Mouse (Mus musculus): Measurements from ENCODE around the gene Gm10037.
"Not testable (repeated sequence)": the region's sequence is repeated elsewhere in the genome, so short reads cannot be mapped to it uniquely, and the experiment has no call there.

The Gm10037 gene

DNA sequence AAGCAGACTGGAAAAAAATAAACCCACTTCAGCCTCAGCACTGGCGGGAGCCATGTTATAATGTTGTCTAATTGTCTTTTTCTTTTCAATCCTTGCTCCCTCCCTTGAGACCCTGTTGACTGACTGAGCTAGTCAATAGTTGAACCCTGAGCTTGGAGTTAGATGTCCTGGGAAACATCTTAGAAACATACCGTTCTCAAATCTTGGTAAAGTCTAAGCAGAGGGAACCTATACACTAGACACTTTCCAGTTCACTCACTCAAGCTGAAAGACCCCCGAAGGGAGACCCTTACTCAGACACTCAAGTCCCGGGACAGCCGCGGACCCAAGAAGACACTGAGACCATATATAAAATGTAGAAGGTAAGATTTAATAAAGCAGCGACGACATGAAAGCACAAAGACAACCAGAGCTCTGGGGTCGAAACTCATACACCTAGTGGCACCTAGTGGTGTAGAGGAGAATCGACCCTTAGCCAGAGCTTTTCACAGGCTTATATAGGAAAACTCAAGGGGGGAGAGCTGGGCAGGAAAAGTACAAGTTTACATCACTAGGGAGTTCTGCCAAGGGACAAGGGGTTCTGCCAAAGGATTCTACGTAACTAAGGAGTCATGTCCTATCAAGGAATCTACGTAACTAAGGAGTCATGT, 45.3 kb downstream of the Gm10037 start:
- DNase-seq (ENCODE audit: low read depth, low spot score) = not testable (repeated sequence)

DNA sequence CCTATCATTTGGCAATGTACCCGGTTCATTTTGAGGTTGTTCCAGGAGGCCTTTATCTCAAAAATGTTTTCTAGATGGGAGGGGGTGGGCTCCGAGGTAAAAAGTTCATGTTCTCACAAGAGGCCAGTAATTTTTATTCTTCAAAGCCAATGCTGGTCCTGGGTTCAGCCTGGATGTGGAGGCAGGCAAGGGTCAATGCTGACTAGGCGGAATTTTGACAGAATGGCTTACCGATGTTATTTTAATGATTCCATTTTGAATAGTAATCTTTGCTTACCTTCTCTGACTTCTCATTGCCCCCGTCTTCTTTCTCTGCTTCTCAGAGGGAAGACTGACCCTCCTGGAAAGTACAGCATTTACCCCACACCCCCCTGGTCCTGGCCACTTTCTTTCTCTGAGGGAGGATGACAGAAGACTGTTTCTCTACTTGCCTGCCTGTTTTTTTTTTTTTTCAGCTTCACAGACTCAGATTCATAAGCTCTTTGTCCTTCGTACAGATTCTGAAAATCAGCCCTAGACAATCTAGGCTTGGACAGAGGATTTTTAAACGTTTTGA, 45.9 kb downstream of the Gm10037 start:
- DNase-seq (ENCODE audit: low read depth, low spot score) = no peak

DNA sequence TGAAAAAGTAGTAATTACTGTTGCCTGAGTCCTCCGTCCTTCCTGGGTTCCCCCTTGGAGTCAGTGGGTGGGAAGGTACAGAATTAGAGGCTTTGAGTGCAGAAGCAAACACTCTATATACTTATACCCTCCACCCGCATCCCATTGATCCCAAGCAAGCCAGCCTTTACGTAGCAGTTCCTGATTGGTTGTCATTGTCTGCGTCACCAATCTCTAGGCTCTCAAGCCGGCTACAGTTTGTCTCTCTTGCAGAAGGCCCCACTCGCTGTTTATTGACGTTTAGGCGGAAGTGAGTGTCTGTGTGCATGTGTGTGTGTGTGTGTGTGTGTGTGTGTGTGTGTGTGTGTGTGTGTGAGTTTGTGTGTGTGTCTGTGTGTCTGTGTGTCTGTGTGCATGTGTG, 53.1 kb downstream of the Gm10037 start:
- DNase-seq (ENCODE audit: low read depth, low spot score) = no peak
